In the genomic region with DNA sequence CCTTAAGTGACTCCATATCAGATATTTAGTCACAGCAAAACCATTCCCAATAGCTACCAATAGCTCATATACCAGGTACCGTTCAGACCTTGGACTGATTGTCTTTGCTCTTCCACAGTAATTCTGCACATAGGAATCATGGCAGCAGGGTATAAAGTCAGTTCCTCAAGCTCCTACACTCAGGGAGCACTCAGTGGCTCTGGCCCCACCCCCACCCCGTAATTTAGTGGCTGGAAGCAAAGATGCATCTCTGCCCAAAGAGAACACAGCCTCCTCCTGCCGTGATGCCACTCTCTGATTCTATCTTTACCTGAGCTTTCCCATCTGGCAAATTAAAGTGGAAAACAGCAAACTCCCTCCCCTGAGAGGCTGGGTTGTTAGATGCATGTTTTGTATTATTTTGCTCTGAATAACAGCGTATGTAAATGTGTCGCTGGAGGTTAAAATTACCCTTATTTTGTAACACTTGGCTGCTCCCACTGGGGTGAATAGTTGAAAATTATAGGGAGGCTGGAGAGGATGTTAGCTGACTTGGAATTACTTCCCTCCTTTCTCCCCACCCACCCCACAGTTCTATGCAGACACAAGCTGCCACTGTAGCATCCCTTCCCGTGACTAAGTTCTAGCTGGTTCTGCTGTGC, we compare ENCODE assay signal across 8 mouse cellular contexts. TPM values are rescaled to one million over a fixed set of nuclear protein-coding genes. Genes with fewer than 3 reads are reported as not detected.
DNase-seq lines count a peak whose midpoint lies in the region; ATAC-seq and TF ChIP-seq lines count a peak whose summit lies in the region.

No protein-coding gene starts in this region.

- H3K4me1 ChIP-seq in heart, embryonic 13.5 days, result peaks cover 46% of the 10 kb centered on the region
- peaks cover 19% of the 10 kb centered on the region; the same call in 1 of the 2 replicates for H3K4me1 ChIP-seq in heart, embryonic 11.5 days (ENCODE audit: control insufficient read depth, insufficient read depth, low read length)
- H3K4me1 ChIP-seq in embryonic facial prominence, embryonic 12.5 days, result peaks cover 41% of the 10 kb centered on the region
- H3K4me1 ChIP-seq in hindbrain, postnatal 0 days (ENCODE audit: insufficient read depth, low read length), result peaks cover 17% of the 10 kb centered on the region
- H3K4me1 ChIP-seq in midbrain, embryonic 15.5 days, result peaks cover 21% of the 10 kb centered on the region

- no peaks in the 10 kb centered on the region for H3K9me3 ChIP-seq in heart, embryonic 13.5 days
- H3K9me3 ChIP-seq in heart, embryonic 11.5 days (replicated peaks; ENCODE audit: control insufficient read depth, low read length), result no peaks in the 10 kb centered on the region
- H3K9me3 ChIP-seq in embryonic facial prominence, embryonic 12.5 days, result no peaks in the 10 kb centered on the region
- no peaks in the 10 kb centered on the region for H3K9me3 ChIP-seq in hindbrain, postnatal 0 days (ENCODE audit: low read length)
- no peaks in the 10 kb centered on the region for H3K9me3 ChIP-seq in midbrain, embryonic 15.5 days

- H3K36me3 ChIP-seq in heart, embryonic 13.5 days, result peaks cover 5% of the 10 kb centered on the region
- no peaks in the 10 kb centered on the region for H3K36me3 ChIP-seq in heart, embryonic 11.5 days (ENCODE audit: control insufficient read depth, insufficient read depth, low read length)
- H3K36me3 ChIP-seq in embryonic facial prominence, embryonic 12.5 days, result no peaks in the 10 kb centered on the region
- no peaks in the 10 kb centered on the region for H3K36me3 ChIP-seq in hindbrain, postnatal 0 days (ENCODE audit: insufficient read depth, low read length)
- H3K36me3 ChIP-seq in midbrain, embryonic 15.5 days (replicated peaks), result no peaks in the 10 kb centered on the region

- WGBS in heart, embryonic 13.5 days, result 50% methylated on average over 6 of the region's 6 CpGs
- WGBS in heart, embryonic 11.5 days (ENCODE audit: insufficient replicate concordance), result 62% methylated on average over 6 of the region's 6 CpGs
- 22% methylated on average over 6 of the region's 6 CpGs for WGBS in embryonic facial prominence, embryonic 12.5 days
- 37% methylated on average over 6 of the region's 6 CpGs for WGBS in hindbrain, postnatal 0 days
- 39% methylated on average over 6 of the region's 6 CpGs for whole genome bisulfite sequencing in midbrain, embryonic 15.5 days

- H3K9ac ChIP-seq in heart, embryonic 13.5 days, result no peak overlapping the region; the same call in 1 of the 2 replicates
- no peak overlapping the region for H3K9ac ChIP-seq in heart, embryonic 11.5 days (ENCODE audit: low read depth, low read length)
- H3K9ac ChIP-seq in embryonic facial prominence, embryonic 12.5 days, result no peak overlapping the region
- no peak overlapping the region for H3K9ac ChIP-seq in hindbrain, postnatal 0 days (replicated peaks; ENCODE audit: low read length)
- no peak overlapping the region for H3K9ac ChIP-seq in midbrain, embryonic 15.5 days

- no peak for ATAC-seq in heart, embryonic 13.5 days (ENCODE audit: extremely low read depth, insufficient number of reproducible peaks, low FRiP score, low TSS enrichment)
- no peak for ATAC-seq in heart, embryonic 11.5 days (replicated peaks; ENCODE audit: insufficient number of reproducible peaks, low FRiP score, low TSS enrichment)
- no peak for ATAC-seq in embryonic facial prominence, embryonic 12.5 days (ENCODE audit: insufficient number of reproducible peaks, insufficient read depth, low FRiP score, low TSS enrichment)
- ATAC-seq in hindbrain, postnatal 0 days, result no peak
- peak; percentile 78 for ATAC-seq in midbrain, embryonic 15.5 days (replicated peaks)
- ATAC-seq in erythroblast, adult 5-6 weeks (replicated peaks; ENCODE audit: low FRiP score, poor library complexity, severe bottlenecking), result no peak

- peak overlapping the region; percentile 60 for H3K27ac ChIP-seq in heart, embryonic 13.5 days (replicated peaks)
- no peak overlapping the region for H3K27ac ChIP-seq in heart, embryonic 11.5 days (ENCODE audit: low read depth, low read length)
- peak overlapping the region; percentile 90 for H3K27ac ChIP-seq in embryonic facial prominence, embryonic 12.5 days
- peak overlapping the region; percentile 26; the same call in 1 of the 2 replicates for H3K27ac ChIP-seq in hindbrain, postnatal 0 days
- H3K27ac ChIP-seq in midbrain, embryonic 15.5 days, result peak overlapping the region; percentile 62

- no peaks in the 10 kb centered on the region for H3K27me3 ChIP-seq in heart, embryonic 13.5 days (replicated peaks)
- no peaks in the 10 kb centered on the region for H3K27me3 ChIP-seq in heart, embryonic 11.5 days (ENCODE audit: control insufficient read depth, insufficient read depth, low read length)
- no peaks in the 10 kb centered on the region for H3K27me3 ChIP-seq in embryonic facial prominence, embryonic 12.5 days
- no peaks in the 10 kb centered on the region for H3K27me3 ChIP-seq in hindbrain, postnatal 0 days (ENCODE audit: insufficient read depth, low read length)
- no peaks in the 10 kb centered on the region for H3K27me3 ChIP-seq in midbrain, embryonic 15.5 days (replicated peaks)

- H3K4me3 ChIP-seq in heart, embryonic 13.5 days, result no peak overlapping the region
- H3K4me3 ChIP-seq in heart, embryonic 11.5 days (ENCODE audit: low read depth, low read length), result no peak overlapping the region
- H3K4me3 ChIP-seq in embryonic facial prominence, embryonic 12.5 days, result no peak overlapping the region
- H3K4me3 ChIP-seq in hindbrain, postnatal 0 days (ENCODE audit: low read length), result no peak overlapping the region
- H3K4me3 ChIP-seq in midbrain, embryonic 15.5 days, result no peak overlapping the region

- no peak for TF ChIP-seq CTCF in hindbrain, postnatal 0 days (IDR thresholded peaks at IDR 0.05; ENCODE audit: low read depth)

- H3K4me2 ChIP-seq in heart, embryonic 13.5 days, result no peak overlapping the region
- H3K4me2 ChIP-seq in heart, embryonic 11.5 days, result no peak overlapping the region
- H3K4me2 ChIP-seq in embryonic facial prominence, embryonic 12.5 days (replicated peaks), result peak overlapping the region; percentile 34
- H3K4me2 ChIP-seq in hindbrain, postnatal 0 days (ENCODE audit: low read depth, low read length), result no peak overlapping the region
- H3K4me2 ChIP-seq in midbrain, embryonic 15.5 days, result no peak overlapping the region

- no peak for DNase-seq in hindbrain, postnatal 0 days (ENCODE audit: low spot score)
- no peak for DNase-seq in right cerebral cortex, postnatal 25 days
- no peak for DNase-seq in kidney, adult 9 months

RNA-seq across cellular contexts. Expression of a gene that starts 37.6 kb away (rescaled TPM):
- 81.5 and 83.7 TPM in 2 replicates for polyA plus RNA-seq in heart, embryonic 13.5 days (2015; fragmentation: Nextera tagmentation; extraction: Ambion mirVana)
- 83.3 and 93.3 TPM in 2 replicates for polyA plus RNA-seq in heart, embryonic 11.5 days (2014; fragmentation: Nextera tagmentation; extraction: Ambion mirVana)
- polyA plus RNA-seq in embryonic facial prominence, embryonic 12.5 days (2016; fragmentation: Nextera tagmentation; extraction: Ambion mirVana), result 98.4 and 112 TPM in 2 replicates
- 34.0 and 35.9 TPM in 2 replicates for total RNA-seq in hindbrain, postnatal 0 days (2014; rRNA removed)
- polyA plus RNA-seq in hindbrain, postnatal 0 days (2015; fragmentation: Nextera tagmentation; extraction: Ambion mirVana), result 26.3 and 28.8 TPM in 2 replicates
- polyA plus RNA-seq in midbrain, embryonic 15.5 days (2015; fragmentation: Nextera tagmentation; extraction: Ambion mirVana), result 23.9 and 25.7 TPM in 2 replicates
- total RNA-seq in erythroblast, adult 5-6 weeks (2015; ENCODE audit: low replicate concordance), result not detected in 2 replicates
- total RNA-seq in erythroblast, adult 5-6 weeks (2017; ENCODE audit: low replicate concordance), result not detected in 2 replicates
